Comparison of ENCODE assay signal across 8 mouse cellular contexts in the genomic region with DNA sequence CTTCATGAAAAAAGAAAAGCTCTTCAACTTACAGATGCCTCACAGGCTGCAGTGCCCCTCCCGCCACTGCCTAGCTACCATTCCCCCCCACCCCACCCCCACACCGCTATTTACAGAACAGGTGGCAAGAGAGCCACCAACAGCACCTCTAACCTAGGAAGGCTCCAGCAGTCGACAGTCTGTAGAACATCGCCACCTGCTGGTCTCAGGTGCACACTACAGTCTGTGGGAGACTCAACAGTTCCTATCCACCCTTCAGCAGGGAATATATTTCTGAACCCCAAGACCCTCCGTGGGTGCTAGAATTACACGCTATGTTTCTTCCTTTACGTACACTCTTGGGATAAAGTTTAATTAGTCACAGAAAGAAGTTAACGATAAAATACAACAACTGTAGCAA.
DNase-seq lines count a peak whose midpoint lies in the region; ATAC-seq and TF ChIP-seq lines count a peak whose summit lies in the region.

No protein-coding gene starts in this region.

- peak; percentile 94; the same call in 1 of the 2 replicates for TF ChIP-seq CTCF in testis, adult 2 months (IDR thresholded peaks at IDR 0.05; ENCODE audit: control insufficient read depth, insufficient read depth, insufficient replicate concordance, low read depth, low read length)

- peaks cover 3% of the 10 kb centered on the region for H3K4me1 ChIP-seq in testis, adult 2 months (ENCODE audit: control insufficient read depth, insufficient read depth, low read length)

- peak; percentile 92 for ATAC-seq in granulocyte monocyte progenitor cell, adult 5-6 weeks (replicated peaks; ENCODE audit: poor library complexity, severe bottlenecking)

- H3K27ac ChIP-seq in testis, adult 2 months (ENCODE audit: control insufficient read depth, insufficient read depth, low read depth, low read length), result no peak overlapping the region

- TF ChIP-seq POLR2A in testis, adult 2 months (IDR thresholded peaks at IDR 0.05; ENCODE audit: control insufficient read depth, low read depth, low read length), result no peak

- DNase-seq in layer of hippocampus, postnatal 10 days (ENCODE audit: low spot score in 2 of 2), result peak; percentile 78
- DNase-seq in layer of hippocampus, postnatal 36 days, result no peak
- DNase-seq in MN1 (ENCODE audit: low spot score), result peak; percentile 84
- DNase-seq in cerebellum, adult 9-11 months, result peak; percentile 70
- DNase-seq in kidney, postnatal 4 days, result peak; percentile 85
- peak; percentile 80 for DNase-seq in naive thymus-derived CD4-positive, alpha-beta T cell, adult 2 months (ENCODE audit: low read depth)

- no peaks in the 10 kb centered on the region; the same call in 1 of the 2 replicates for H3K27me3 ChIP-seq in testis, adult 2 months (ENCODE audit: control insufficient read depth, insufficient read depth, low read length)

- no peak overlapping the region for H3K4me3 ChIP-seq in testis, adult 2 months (ENCODE audit: control insufficient read depth, low read depth, low read length)

- no peaks in the 10 kb centered on the region for H3K36me3 ChIP-seq in testis, adult 2 months (ENCODE audit: control insufficient read depth, insufficient read depth, low read length)

Comparison
In these comparisons a context has a peak if more than half of its experiments do, and no peak if none do; other contexts are left out.
1. DNase-seq: peak in layer of hippocampus, postnatal 10 days (2 of 2), MN1 (single experiment), cerebellum, adult 9-11 months (single experiment), kidney, postnatal 4 days (2 of 2) and naive thymus-derived CD4-positive, alpha-beta T cell, adult 2 months (single experiment); none in layer of hippocampus, postnatal 36 days (0 of 2).